Mouse (Mus musculus) adipocyte (in vitro differentiated cells): ENCODE measurements at regions not wholly inside any gene's neighbourhood (a gene's known extent, or its start where the extent isn't known, plus 50 kb on each side); places are given as distances from the start of the nearest gene placed in this dataset.
A peak's percentile ranks its signal among the peaks of the same experiment; 100 is the strongest.

Experiments
- DNase-seq: peaks from one replicate; pipeline ENCODE4 v3.0.0-alpha.2; 2016; ENCODE audit warnings: low spot score

- DNase-seq, result peak; percentile 84
These were observed 60.8 kb upstream of the Gm10295 start for GRCm38 (mm10) chr7:71412079-71412478.

GRCm38 (mm10) chr7:71411293-71412011, 60.2 kb upstream of the Gm10295 start:
- peak; percentile 29 for DNase-seq

- no peak for DNase-seq
These were observed 58.6 kb upstream of the Gm10295 start for GRCm38 (mm10) chr7:71409903-71410302.

GRCm38 (mm10) chr7:71409061-71409460, 57.8 kb upstream of the Gm10295 start:
- no peak for DNase-seq

GRCm38 (mm10) chr7:71406283-71406682, 55.0 kb upstream of the Gm10295 start:
- no peak for DNase-seq
